26 mouse cellular contexts compared by ENCODE assay signal in genomic region chr10:45112927-45113326, GRCm38 (mm10).
"Had no signal": no experiment of that assay in that cellular context is flagged by ENCODE, and none has a peak within 500 bp of the region (broad histone marks: within the 10 kb centered on the region; RNA-seq: fewer than 3 reads in every experiment).

No protein-coding gene starts in this region.

- H3K9ac ChIP-seq: heart, embryonic 12.5 days; heart, embryonic 15.5 days; hindbrain, embryonic 12.5 days; hindbrain, embryonic 14.5 days; kidney, embryonic 15.5 days; limb, embryonic 13.5 days; limb, embryonic 15.5 days; liver, embryonic 12.5 days; liver, embryonic 14.5 days had no signal

- H3K4me2 ChIP-seq: heart, embryonic 12.5 days; heart, embryonic 15.5 days; hindbrain, embryonic 12.5 days; hindbrain, embryonic 14.5 days; kidney, embryonic 15.5 days; limb, embryonic 13.5 days; limb, embryonic 15.5 days; liver, embryonic 12.5 days had no signal

- H3K4me1 ChIP-seq: hindbrain, embryonic 10.5 days; hindbrain, embryonic 12.5 days; kidney, embryonic 15.5 days; limb, embryonic 13.5 days; limb, embryonic 15.5 days; liver, embryonic 12.5 days had no signal

- H3K4me3 ChIP-seq: heart, embryonic 10.5 days; heart, embryonic 12.5 days; heart, embryonic 15.5 days; hindbrain, embryonic 10.5 days; hindbrain, embryonic 12.5 days; kidney, embryonic 15.5 days; limb, embryonic 13.5 days; limb, embryonic 15.5 days; liver, embryonic 12.5 days had no signal

- ATAC-seq: forebrain, embryonic 16.5 days; hindbrain, postnatal 0 days; liver, embryonic 12.5 days had no signal

- DNase-seq: gastrocnemius, postnatal 25 days; heart, adult 18-20 months; heart, postnatal 14 days; heart, postnatal 36 days; kidney, adult 11 months; kidney, adult 2 months; kidney, adult 9 months; kidney, postnatal 14 days; kidney, postnatal 36 days; layer of hippocampus, adult 9-11 months; layer of hippocampus, postnatal 36 days; left cerebral cortex, postnatal 4 days had no signal

- H3K9me3 ChIP-seq: heart, embryonic 10.5 days; heart, embryonic 12.5 days; heart, embryonic 15.5 days; kidney, embryonic 15.5 days; limb, embryonic 15.5 days; liver, embryonic 12.5 days had no signal

- H3K27me3 ChIP-seq: heart, embryonic 12.5 days; heart, embryonic 15.5 days; hindbrain, embryonic 12.5 days; kidney, embryonic 15.5 days; limb, embryonic 13.5 days; limb, embryonic 15.5 days; liver, embryonic 12.5 days had no signal

- H3K27ac ChIP-seq: heart, embryonic 10.5 days; heart, embryonic 15.5 days; hindbrain, embryonic 10.5 days; hindbrain, embryonic 12.5 days; hindbrain, embryonic 14.5 days; hindbrain, postnatal 0 days; kidney, embryonic 15.5 days; kidney, postnatal 0 days; limb, embryonic 13.5 days; limb, embryonic 15.5 days; liver, embryonic 12.5 days; liver, embryonic 14.5 days had no signal
